Mouse (Mus musculus) forebrain, embryonic 11.5 days (tissue): ENCODE measurements around the gene Efcab2. TPM values are rescaled to one million over a fixed set of nuclear protein-coding genes. Genes with fewer than 3 reads are reported as not detected.
"Not testable (repeated sequence)": the region's sequence is repeated elsewhere in the genome, so short reads cannot be mapped to it uniquely, and the experiment has no call there.

Experiments used
- ATAC-seq: fragments of 200-750 bp; cut with Nextera tagmentation; replicated peaks from 2 replicates; pipeline ENCODE4 v1.8.0; 2017; ENCODE audit warnings: moderate TSS enrichment; ENCODE audit not compliant: low FRiP score
- DNase-seq: peaks from one replicate; pipeline ENCODE4 v3.0.0-alpha.2; 2017; ENCODE audit warnings: low spot score
- H3K27ac ChIP-seq: fragments of 300-500 bp; sonication (generic); 2 replicates; pipeline ENCODE4 v1.5.1; 2014; ENCODE audit warnings: low read depth, low read length
- H3K27me3 ChIP-seq: fragments of 300-500 bp; sonication (generic); 2 replicates; pipeline ENCODE4 v1.6.1; 2014; ENCODE audit warnings: mild to moderate bottlenecking, low read length, mixed read lengths; ENCODE audit not compliant: control insufficient read depth, insufficient read depth
- H3K36me3 ChIP-seq: fragments of 300-500 bp; sonication (generic); 2 replicates; pipeline ENCODE4 v1.6.1; 2014; ENCODE audit warnings: mild to moderate bottlenecking, low read length, moderate library complexity, mixed read lengths; ENCODE audit not compliant: control insufficient read depth, insufficient read depth
- H3K4me1 ChIP-seq: fragments of 300-500 bp; sonication (generic); replicated peaks from 2 replicates; pipeline ENCODE4 v1.6.1; 2014; ENCODE audit warnings: low read length, mixed read lengths; ENCODE audit not compliant: control insufficient read depth, insufficient read depth
- H3K4me2 ChIP-seq: fragments of 300-500 bp; sonication (generic); 2 replicates; pipeline ENCODE4 v1.6.1; 2014; ENCODE audit warnings: low read depth, mild to moderate bottlenecking, low read length, moderate library complexity, mixed read lengths; ENCODE audit not compliant: severe bottlenecking
- H3K4me3 ChIP-seq: fragments of 300-500 bp; sonication (generic); 2 replicates; pipeline ENCODE4 v1.5.1; 2014; ENCODE audit warnings: low read depth, low read length
- H3K9ac ChIP-seq: fragments of 300-500 bp; sonication (generic); 2 replicates; pipeline ENCODE4 v1.6.1; 2014; ENCODE audit warnings: low read length
- H3K9me3 ChIP-seq: fragments of 300-500 bp; sonication (generic); 2 replicates; pipeline ENCODE4 v1.6.1; 2016; ENCODE audit warnings: low read length, mixed read lengths; ENCODE audit not compliant: control insufficient read depth
- WGBS: fragments of 180-500 bp; shearing (Covaris S2); extraction: QIAGEN DNeasy Blood & Tissue Kit; methylation state at CpG from one replicate; pipeline ENCODE4 v1.1.7; 2014; 5-methylcytosine and 5-hydroxymethylcytosine counted together
- polyA plus RNA-seq: library from polyadenylated mRNA; unstranded; fragments of >200 nt; fragmentation: Nextera tagmentation; extraction: Ambion mirVana; gene quantifications from 2 replicates; pipeline ENCODE4 v1.2.1, GENCODE M21; 2014

The Efcab2 gene
- polyA plus RNA-seq, 1 experiment from 2014 or later: 9.5 TPM

GRCm38 (mm10) chr1:178408901-178409361, 3.0 kb downstream of the Efcab2 start:
- DNase-seq (no peak), ATAC-seq (no peak)
- no peak overlapping the region for H3K9ac ChIP-seq
- H3K27me3 ChIP-seq: no peaks in the 10 kb centered on the region
- no peak overlapping the region for H3K4me3 ChIP-seq
- WGBS: 62% methylated on average over 4 of the region's 4 CpGs
- H3K27ac ChIP-seq: no peak overlapping the region
- H3K36me3 ChIP-seq: no peaks in the 10 kb centered on the region
- H3K4me1 ChIP-seq: no peaks in the 10 kb centered on the region
- H3K4me2 ChIP-seq: no peak overlapping the region
- no peaks in the 10 kb centered on the region for H3K9me3 ChIP-seq

GRCm38 (mm10) chr1:178413367-178413766, 7.5 kb downstream of the Efcab2 start:
- H3K9me3 ChIP-seq, H3K27ac ChIP-seq, H3K36me3 ChIP-seq, H3K9ac ChIP-seq, H3K4me3 ChIP-seq, DNase-seq, H3K27me3 ChIP-seq, H3K4me2 ChIP-seq, H3K4me1 ChIP-seq, ATAC-seq: not testable (repeated sequence)
- WGBS: 93% methylated on average over 2 of the region's 2 CpGs

GRCm38 (mm10) chr1:178419608-178420007, 13.7 kb downstream of the Efcab2 start:
- H3K4me2 ChIP-seq: no peak overlapping the region
- no peak for DNase-seq
- no peaks in the 10 kb centered on the region for H3K36me3 ChIP-seq
- 92% methylated on average over 2 of the region's 2 CpGs for WGBS
- H3K27me3 ChIP-seq: no peaks in the 10 kb centered on the region
- H3K4me1 ChIP-seq: no peaks in the 10 kb centered on the region
- no peaks in the 10 kb centered on the region for H3K9me3 ChIP-seq
- H3K4me3 ChIP-seq: no peak overlapping the region
- no peak overlapping the region for H3K27ac ChIP-seq
- no peak overlapping the region for H3K9ac ChIP-seq
- no peak for ATAC-seq

- no peaks in the 10 kb centered on the region for H3K27me3 ChIP-seq
- ATAC-seq (no peak), DNase-seq (no peak)
- H3K9me3 ChIP-seq: no peaks in the 10 kb centered on the region
- H3K9ac ChIP-seq: no peak overlapping the region
- no peak overlapping the region for H3K4me2 ChIP-seq
- no peak overlapping the region for H3K27ac ChIP-seq
- WGBS: 96% methylated on average over 1 of the region's 1 CpGs
- H3K4me1 ChIP-seq: no peaks in the 10 kb centered on the region
- H3K36me3 ChIP-seq: no peaks in the 10 kb centered on the region
- no peak overlapping the region for H3K4me3 ChIP-seq
Measured at GRCm38 (mm10) chr1:178423662-178424061, 17.8 kb downstream of the Efcab2 start.

- Histone ChIP-seq H3K4me3 (no peak overlapping the region), H3K9ac (no peak overlapping the region), H3K27ac (no peak overlapping the region), H3K36me3 (no peaks in the 10 kb centered on the region), H3K4me2 (no peak overlapping the region), H3K9me3 (no peaks in the 10 kb centered on the region), H3K27me3 (no peaks in the 10 kb centered on the region), H3K4me1 (no peaks in the 10 kb centered on the region)
- WGBS: 85% methylated on average over 4 of the region's 4 CpGs
- ATAC-seq (no peak), DNase-seq (no peak)
Measured at GRCm38 (mm10) chr1:178431619-178432444, 25.9 kb downstream of the Efcab2 start.

GRCm38 (mm10) chr1:178433619-178434018, 27.7 kb downstream of the Efcab2 start:
- no peak overlapping the region for H3K4me2 ChIP-seq
- DNase-seq (no peak), ATAC-seq (no peak)
- no peak overlapping the region for H3K27ac ChIP-seq
- H3K36me3 ChIP-seq: no peaks in the 10 kb centered on the region
- H3K9me3 ChIP-seq: no peaks in the 10 kb centered on the region
- 84% methylated on average over 1 of the region's 1 CpGs for WGBS
- H3K9ac ChIP-seq: no peak overlapping the region
- no peaks in the 10 kb centered on the region for H3K27me3 ChIP-seq
- no peak overlapping the region for H3K4me3 ChIP-seq
- no peaks in the 10 kb centered on the region for H3K4me1 ChIP-seq

DNA sequence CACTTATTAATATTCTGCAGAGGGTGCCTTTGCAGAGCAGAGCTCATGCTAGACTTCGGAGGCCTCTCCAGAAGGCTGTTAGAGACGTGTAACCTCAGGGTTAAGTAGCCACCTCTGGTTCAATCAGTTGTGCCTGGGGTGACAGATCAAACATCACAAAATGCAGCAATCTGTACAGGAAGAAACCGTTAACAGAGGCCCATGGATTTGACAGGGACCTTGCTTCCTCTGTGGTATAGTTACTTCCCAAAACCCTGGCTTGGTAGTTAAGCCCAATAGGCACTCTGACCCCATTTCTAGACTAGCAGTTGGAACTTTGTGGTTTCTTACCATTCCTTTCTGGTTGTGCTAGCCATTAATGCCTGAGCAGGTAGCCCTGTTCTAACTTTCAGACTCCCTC, 38.5 kb downstream of the Efcab2 start:
- WGBS: 58% methylated on average over 3 of the region's 3 CpGs
- H3K9ac ChIP-seq: no peak overlapping the region
- ATAC-seq: no peak
- H3K27me3 ChIP-seq: no peaks in the 10 kb centered on the region
- H3K27ac ChIP-seq: no peak overlapping the region
- no peaks in the 10 kb centered on the region for H3K36me3 ChIP-seq
- no peak overlapping the region for H3K4me3 ChIP-seq
- DNase-seq: no peak
- H3K9me3 ChIP-seq: no peaks in the 10 kb centered on the region
- H3K4me2 ChIP-seq: no peak overlapping the region
- H3K4me1 ChIP-seq: no peaks in the 10 kb centered on the region

DNA sequence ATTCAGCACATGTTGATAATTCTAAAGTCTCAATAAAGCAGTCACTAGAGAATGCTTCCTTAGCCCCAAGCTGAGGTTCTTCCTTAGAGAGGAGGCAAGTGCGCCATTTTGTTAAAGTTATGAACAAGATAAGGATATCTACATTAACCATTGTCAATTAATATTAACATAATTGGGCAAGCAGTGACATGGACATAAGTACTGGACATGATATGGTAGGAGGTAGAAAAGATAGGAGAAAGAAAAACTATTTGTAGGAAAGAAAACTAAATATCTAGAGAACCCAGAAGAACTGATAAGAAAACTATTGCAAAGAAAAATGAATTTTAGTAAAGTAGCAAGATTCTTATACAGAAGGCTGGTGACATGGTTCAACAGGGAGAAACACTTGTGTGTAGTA, 41.2 kb downstream of the Efcab2 start:
- no peaks in the 10 kb centered on the region for H3K36me3 ChIP-seq
- no peak overlapping the region for H3K4me2 ChIP-seq
- ATAC-seq: no peak
- H3K27ac ChIP-seq: no peak overlapping the region
- no peak overlapping the region for H3K9ac ChIP-seq
- H3K27me3 ChIP-seq: no peaks in the 10 kb centered on the region
- no peaks in the 10 kb centered on the region for H3K4me1 ChIP-seq
- no peak for DNase-seq
- 91% methylated on average over 1 of the region's 1 CpGs for WGBS
- no peaks in the 10 kb centered on the region for H3K9me3 ChIP-seq
- no peak overlapping the region for H3K4me3 ChIP-seq

DNA sequence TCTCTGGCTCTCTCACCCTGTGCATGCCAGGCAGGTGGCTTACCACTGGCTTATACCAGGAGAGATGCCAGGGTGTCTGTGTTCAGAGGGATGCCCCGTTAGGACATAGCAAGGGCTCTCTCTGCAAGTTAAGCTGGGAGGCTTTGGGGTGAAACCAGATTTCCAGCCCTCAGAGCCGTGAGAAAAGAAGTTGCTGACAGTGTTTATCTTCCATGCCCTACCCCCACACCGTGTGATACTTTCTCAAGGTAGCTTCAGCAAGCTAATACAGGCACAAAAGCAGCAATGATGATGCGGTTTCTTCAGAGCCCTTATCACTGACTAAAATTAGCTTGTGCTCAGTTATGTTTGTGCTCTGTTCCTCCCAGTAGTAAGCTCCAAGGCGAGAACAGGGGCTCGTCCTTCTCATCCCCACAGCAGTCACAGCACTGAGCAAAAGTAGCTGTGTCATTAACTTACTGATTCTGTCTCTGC, 42.4 kb downstream of the Efcab2 start:
- no peaks in the 10 kb centered on the region for H3K27me3 ChIP-seq
- ATAC-seq: no peak
- H3K27ac ChIP-seq: no peak overlapping the region
- no peak overlapping the region for H3K4me2 ChIP-seq
- H3K36me3 ChIP-seq: no peaks in the 10 kb centered on the region
- H3K9me3 ChIP-seq: no peaks in the 10 kb centered on the region
- no peak overlapping the region for H3K9ac ChIP-seq
- H3K4me1 ChIP-seq: no peaks in the 10 kb centered on the region
- no peak overlapping the region for H3K4me3 ChIP-seq
- no peak for DNase-seq
- WGBS: 72% methylated on average over 6 of the region's 6 CpGs
